Mouse (Mus musculus): ENCODE results near the gene Zic4. TPM values are rescaled to one million over a fixed set of nuclear protein-coding genes. Genes with fewer than 3 reads are reported as not detected.

The Zic4 gene
- polyA plus RNA-seq, 1 experiment: 37.4 TPM

- H3K4me3 ChIP-seq (replicated peaks; ENCODE audit: insufficient read depth, low read depth, low read length): peak overlapping the region; percentile 50
- H3K27me3 ChIP-seq (ENCODE audit: control insufficient read depth, insufficient read depth, low read length): no peaks in the 10 kb centered on the region
- TF ChIP-seq POLR2A (IDR thresholded peaks at IDR 0.05; ENCODE audit: borderline replicate concordance, insufficient read depth, low read length) (no peak), CTCF (IDR thresholded peaks at IDR 0.05; ENCODE audit: borderline replicate concordance, insufficient read depth, low read depth, low read length) (no peak)
- peak; percentile 70 to 78 for DNase-seq
- peaks cover 14% of the 10 kb centered on the region; the same call in 1 of the 2 replicates for H3K4me1 ChIP-seq (ENCODE audit: control insufficient read depth, insufficient read depth, low read length)
- WGBS: 3% methylated on average over 15 of the region's 15 CpGs
- peak overlapping the region; percentile 98 for H3K27ac ChIP-seq (ENCODE audit: insufficient read depth, low read length)
Observed at GRCm38 (mm10) chr9:91352786-91353185, 9.4 kb upstream of the Zic4 start.

GRCm38 (mm10) chr9:91353551-91354433 is 8.4 kb upstream of the Zic4 start:
- peak overlapping the region; percentile 100 for H3K27ac ChIP-seq (ENCODE audit: insufficient read depth, low read length)
- WGBS: 10% methylated on average over 37 of the region's 37 CpGs
- peak overlapping the region; percentile 57 for H3K4me3 ChIP-seq (replicated peaks; ENCODE audit: insufficient read depth, low read depth, low read length)
- TF ChIP-seq POLR2A (IDR thresholded peaks at IDR 0.05; ENCODE audit: borderline replicate concordance, insufficient read depth, low read length) (no peak), CTCF (IDR thresholded peaks at IDR 0.05; ENCODE audit: borderline replicate concordance, insufficient read depth, low read depth, low read length) (no peak)
- peaks cover 14% of the 10 kb centered on the region; the same call in 1 of the 2 replicates for H3K4me1 ChIP-seq (ENCODE audit: control insufficient read depth, insufficient read depth, low read length)
- DNase-seq: peak; percentile 66 to 80
- no peaks in the 10 kb centered on the region for H3K27me3 ChIP-seq (ENCODE audit: control insufficient read depth, insufficient read depth, low read length)

GRCm38 (mm10) chr9:91354434-91355269 is 7.6 kb upstream of the Zic4 start:
- Histone ChIP-seq H3K27ac (ENCODE audit: insufficient read depth, low read length) (peak overlapping the region; percentile 100), H3K4me1 (ENCODE audit: control insufficient read depth, insufficient read depth, low read length) (peaks cover 14% of the 10 kb centered on the region; the same call in 1 of the 2 replicates), H3K4me3 (replicated peaks; ENCODE audit: insufficient read depth, low read depth, low read length) (peak overlapping the region; percentile 47), H3K27me3 (ENCODE audit: control insufficient read depth, insufficient read depth, low read length) (no peaks in the 10 kb centered on the region)
- TF ChIP-seq POLR2A (IDR thresholded peaks at IDR 0.05; ENCODE audit: borderline replicate concordance, insufficient read depth, low read length) (0 out of 2 replicates have a peak, but pooled peaks have one; percentile 4), CTCF (IDR thresholded peaks at IDR 0.05; ENCODE audit: borderline replicate concordance, insufficient read depth, low read depth, low read length) (no peak)
- 9% methylated on average over 22 of the region's 22 CpGs for WGBS
- DNase-seq: peak; percentile 69 to 73

- peak overlapping the region; percentile 100 for H3K27ac ChIP-seq (ENCODE audit: insufficient read depth, low read length)
- H3K4me3 ChIP-seq (replicated peaks; ENCODE audit: insufficient read depth, low read depth, low read length): peak overlapping the region; percentile 47
- DNase-seq: no peak
- WGBS: 0% methylated on average over 7 of the region's 7 CpGs
- TF ChIP-seq POLR2A (IDR thresholded peaks at IDR 0.05; ENCODE audit: borderline replicate concordance, insufficient read depth, low read length) (no peak), CTCF (IDR thresholded peaks at IDR 0.05; ENCODE audit: borderline replicate concordance, insufficient read depth, low read depth, low read length) (no peak)
- H3K4me1 ChIP-seq (ENCODE audit: control insufficient read depth, insufficient read depth, low read length): peaks cover 14% of the 10 kb centered on the region; the same call in 1 of the 2 replicates
- H3K27me3 ChIP-seq (ENCODE audit: control insufficient read depth, insufficient read depth, low read length): no peaks in the 10 kb centered on the region
Observed at GRCm38 (mm10) chr9:91355270-91355589, 7.0 kb upstream of the Zic4 start.

GRCm38 (mm10) chr9:91355629-91356352 is 6.4 kb upstream of the Zic4 start:
- H3K4me3 ChIP-seq (replicated peaks; ENCODE audit: insufficient read depth, low read depth, low read length): peak overlapping the region; percentile 55
- DNase-seq: peak; percentile 93 to 96
- WGBS: under 1% methylated on average over 35 of the region's 35 CpGs
- no peaks in the 10 kb centered on the region for H3K27me3 ChIP-seq (ENCODE audit: control insufficient read depth, insufficient read depth, low read length)
- TF ChIP-seq CTCF (IDR thresholded peaks at IDR 0.05; ENCODE audit: borderline replicate concordance, insufficient read depth, low read depth, low read length) (no peak), POLR2A (IDR thresholded peaks at IDR 0.05; ENCODE audit: borderline replicate concordance, insufficient read depth, low read length) (peak; percentile 43; the same call in 1 of the 2 replicates)
- peaks cover 14% of the 10 kb centered on the region; the same call in 1 of the 2 replicates for H3K4me1 ChIP-seq (ENCODE audit: control insufficient read depth, insufficient read depth, low read length)
- H3K27ac ChIP-seq (ENCODE audit: insufficient read depth, low read length): peak overlapping the region; percentile 100

- peak overlapping the region; percentile 83; the same call in 1 of the 2 replicates for H3K27ac ChIP-seq (ENCODE audit: insufficient read depth, low read length)
- WGBS: 3% methylated on average over 4 of the region's 4 CpGs
- peaks cover 14% of the 10 kb centered on the region; the same call in 1 of the 2 replicates for H3K4me1 ChIP-seq (ENCODE audit: control insufficient read depth, insufficient read depth, low read length)
- peak in 1 of 2 experiments; percentile 40 for DNase-seq
- H3K4me3 ChIP-seq (replicated peaks; ENCODE audit: insufficient read depth, low read depth, low read length): peak overlapping the region; percentile 34
- H3K27me3 ChIP-seq (ENCODE audit: control insufficient read depth, insufficient read depth, low read length): no peaks in the 10 kb centered on the region
- no peak for TF ChIP-seq POLR2A (IDR thresholded peaks at IDR 0.05; ENCODE audit: borderline replicate concordance, insufficient read depth, low read length)
- TF ChIP-seq CTCF (IDR thresholded peaks at IDR 0.05; ENCODE audit: borderline replicate concordance, insufficient read depth, low read depth, low read length): no peak
Observed at GRCm38 (mm10) chr9:91356353-91356740, 5.9 kb upstream of the Zic4 start.

GRCm38 (mm10) chr9:91357321-91357720 is 4.9 kb upstream of the Zic4 start:
- Histone ChIP-seq H3K27ac (ENCODE audit: insufficient read depth, low read length) (no peak overlapping the region), H3K4me3 (replicated peaks; ENCODE audit: insufficient read depth, low read depth, low read length) (peak overlapping the region; percentile 28), H3K27me3 (ENCODE audit: control insufficient read depth, insufficient read depth, low read length) (no peaks in the 10 kb centered on the region), H3K4me1 (ENCODE audit: control insufficient read depth, insufficient read depth, low read length) (peaks cover 14% of the 10 kb centered on the region; the same call in 1 of the 2 replicates)
- DNase-seq: peak in 1 of 2 experiments; percentile 18
- TF ChIP-seq POLR2A (IDR thresholded peaks at IDR 0.05; ENCODE audit: borderline replicate concordance, insufficient read depth, low read length) (no peak), CTCF (IDR thresholded peaks at IDR 0.05; ENCODE audit: borderline replicate concordance, insufficient read depth, low read depth, low read length) (no peak)
- WGBS: 7% methylated on average over 3 of the region's 3 CpGs
